In the genomic region with DNA sequence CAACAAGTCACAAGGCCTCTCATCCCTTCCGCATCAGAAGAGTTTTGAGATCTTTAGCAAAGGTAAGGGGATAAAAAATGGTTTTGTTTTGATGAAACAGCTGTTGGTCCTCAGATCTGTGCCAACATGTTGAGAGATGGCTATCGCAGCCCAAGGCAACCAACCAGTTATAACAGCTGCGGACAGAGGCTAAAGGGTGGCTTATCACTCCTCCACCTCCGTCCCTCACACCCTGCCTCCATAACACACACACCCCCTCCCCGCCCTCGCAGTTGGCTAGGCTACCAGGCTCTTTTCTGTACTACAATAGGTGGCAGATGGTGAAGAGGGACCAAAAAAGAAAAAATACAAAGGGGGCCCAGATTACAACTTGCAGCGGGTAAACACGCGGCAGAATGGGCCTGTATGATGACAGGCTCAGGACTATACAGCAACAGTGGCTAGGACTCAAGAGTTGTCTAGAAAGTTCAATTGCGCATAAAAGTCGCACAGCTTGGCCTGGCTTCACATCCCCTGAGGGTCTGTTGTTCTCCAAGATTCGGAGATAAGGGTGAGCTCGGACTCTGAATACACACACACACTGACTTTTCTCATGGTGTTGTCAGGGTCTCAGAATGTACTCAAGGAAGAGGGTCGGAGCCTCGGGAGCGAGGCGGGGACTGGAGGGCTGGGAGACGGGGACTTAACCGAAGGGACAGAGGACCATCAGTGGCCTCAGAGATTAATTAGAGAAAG, we compare ENCODE assay signal across 9 mouse cellular contexts. TPM values are rescaled to one million over a fixed set of nuclear protein-coding genes. Genes with fewer than 3 reads are reported as not detected.
A peak's percentile ranks its signal among the peaks of the same experiment; 100 is the strongest.
DNase-seq lines count a peak whose midpoint lies in the region; ATAC-seq and TF ChIP-seq lines count a peak whose summit lies in the region.
"Had no signal": no experiment of that assay in that cellular context is flagged by ENCODE, and none has a peak within 500 bp of the region (broad histone marks: within the 10 kb centered on the region; RNA-seq: fewer than 3 reads in every experiment).

No protein-coding gene starts in this region.

- H3K36me3 ChIP-seq in E14TG2a.4 (ENCODE audit: insufficient read depth, low read length) = peaks cover 42% of the 10 kb centered on the region
- 0 out of 2 replicates have a peak, but pooled peaks cover 5% of the 10 kb centered on the region for H3K36me3 ChIP-seq in embryonic facial prominence, embryonic 12.5 days
- no peaks in the 10 kb centered on the region for H3K36me3 ChIP-seq in hindbrain, embryonic 15.5 days
- peaks cover 37% of the 10 kb centered on the region for H3K36me3 ChIP-seq in liver, embryonic 14.5 days (replicated peaks; ENCODE audit: control insufficient read depth, insufficient read depth, low read depth)
- H3K36me3 ChIP-seq in neural tube, embryonic 12.5 days = peaks cover 15% of the 10 kb centered on the region

- no peaks in the 10 kb centered on the region for H3K9me3 ChIP-seq in E14TG2a.4 (ENCODE audit: low read length)
- no peaks in the 10 kb centered on the region for H3K9me3 ChIP-seq in embryonic facial prominence, embryonic 12.5 days
- H3K9me3 ChIP-seq in hindbrain, embryonic 15.5 days = no peaks in the 10 kb centered on the region
- H3K9me3 ChIP-seq in liver, embryonic 14.5 days (ENCODE audit: control insufficient read depth, low read length) = no peaks in the 10 kb centered on the region
- no peaks in the 10 kb centered on the region for H3K9me3 ChIP-seq in neural tube, embryonic 12.5 days

- peak overlapping the region; percentile 67 for H3K9ac ChIP-seq in embryonic facial prominence, embryonic 12.5 days
- peak overlapping the region; percentile 85 for H3K9ac ChIP-seq in hindbrain, embryonic 15.5 days
- H3K9ac ChIP-seq in liver, embryonic 14.5 days (replicated peaks) = peak overlapping the region; percentile 99
- peak overlapping the region; percentile 84 for H3K9ac ChIP-seq in neural tube, embryonic 12.5 days

- peak; percentile 68; the same call in 1 of the 2 replicates for TF ChIP-seq EP300 in liver, embryonic 14.5 days (IDR thresholded peaks at IDR 0.05; ENCODE audit: low read depth)

- peaks cover 17% of the 10 kb centered on the region for H3K27me3 ChIP-seq in E14TG2a.4 (ENCODE audit: insufficient read depth, low read length)
- no peaks in the 10 kb centered on the region for H3K27me3 ChIP-seq in embryonic facial prominence, embryonic 12.5 days
- H3K27me3 ChIP-seq in hindbrain, embryonic 15.5 days = no peaks in the 10 kb centered on the region
- H3K27me3 ChIP-seq in liver, embryonic 14.5 days (ENCODE audit: control insufficient read depth, insufficient read depth, low read length) = no peaks in the 10 kb centered on the region
- no peaks in the 10 kb centered on the region for H3K27me3 ChIP-seq in neural tube, embryonic 12.5 days (replicated peaks)
- H3K27me3 ChIP-seq: Patski had no signal

- intact Hi-C loops in gastrocnemius, adult 2 months (cut with DNase I) = loop anchor here (2.0 kb wide), 1 partner anchor 17 kb away; no protein-coding TSS in a partner anchor

- WGBS in embryonic facial prominence, embryonic 12.5 days = 14% methylated on average over 19 of the region's 19 CpGs
- WGBS in hindbrain, embryonic 15.5 days = 5% methylated on average over 19 of the region's 19 CpGs
- 4% methylated on average over 19 of the region's 19 CpGs for WGBS in liver, embryonic 14.5 days (ENCODE audit: insufficient replicate concordance)
- WGBS in neural tube, embryonic 12.5 days = 10% methylated on average over 19 of the region's 19 CpGs

- ATAC-seq in embryonic facial prominence, embryonic 12.5 days (ENCODE audit: insufficient number of reproducible peaks, insufficient read depth, low FRiP score, low TSS enrichment) = peak; percentile 2; the same call in 1 of the 2 replicates
- peak; percentile 1; the same call in 1 of the 2 replicates for ATAC-seq in hindbrain, embryonic 15.5 days (ENCODE audit: low FRiP score, low read depth)
- ATAC-seq in liver, embryonic 14.5 days (ENCODE audit: insufficient read depth) = peak; percentile 57
- peak; percentile 19; the same call in 1 of the 2 replicates for ATAC-seq in neural tube, embryonic 12.5 days (ENCODE audit: low FRiP score, low read depth)

- peak overlapping the region; percentile 73 for H3K4me2 ChIP-seq in embryonic facial prominence, embryonic 12.5 days (replicated peaks)
- peak overlapping the region; percentile 69 for H3K4me2 ChIP-seq in hindbrain, embryonic 15.5 days
- H3K4me2 ChIP-seq in liver, embryonic 14.5 days (ENCODE audit: low read depth) = peak overlapping the region; percentile 93
- peak overlapping the region; percentile 71 for H3K4me2 ChIP-seq in neural tube, embryonic 12.5 days (replicated peaks)

- H3K27ac ChIP-seq in gastrocnemius, adult 2 months = peak overlapping the region; percentile 96
- H3K27ac ChIP-seq in embryonic facial prominence, embryonic 12.5 days = no peak overlapping the region
- peak overlapping the region; percentile 82 for H3K27ac ChIP-seq in hindbrain, embryonic 15.5 days (replicated peaks)
- H3K27ac ChIP-seq in liver, embryonic 14.5 days = peak overlapping the region; percentile 99
- H3K27ac ChIP-seq in neural tube, embryonic 12.5 days = peak overlapping the region; percentile 44; the same call in 1 of the 2 replicates

- H3K4me1 ChIP-seq in E14TG2a.4 (replicated peaks; ENCODE audit: low read depth, low read length) = peaks cover 71% of the 10 kb centered on the region
- peaks cover 25% of the 10 kb centered on the region for H3K4me1 ChIP-seq in embryonic facial prominence, embryonic 12.5 days
- peaks cover 47% of the 10 kb centered on the region for H3K4me1 ChIP-seq in hindbrain, embryonic 15.5 days (replicated peaks)
- H3K4me1 ChIP-seq in liver, embryonic 14.5 days (replicated peaks; ENCODE audit: control insufficient read depth in 2 of 2, insufficient read depth in 2 of 2, low read length in 1 of 2) = peaks cover 68 to 81% of the 10 kb centered on the region in 2 experiments
- H3K4me1 ChIP-seq in neural tube, embryonic 12.5 days = peaks cover 58% of the 10 kb centered on the region

- peak overlapping the region; percentile 85 for H3K4me3 ChIP-seq in gastrocnemius, adult 2 months
- H3K4me3 ChIP-seq in E14TG2a.4 (replicated peaks; ENCODE audit: low read length) = peak overlapping the region; percentile 89
- H3K4me3 ChIP-seq in embryonic facial prominence, embryonic 12.5 days = peak overlapping the region; percentile 54
- peak overlapping the region; percentile 80 for H3K4me3 ChIP-seq in hindbrain, embryonic 15.5 days
- H3K4me3 ChIP-seq in liver, embryonic 14.5 days (ENCODE audit: insufficient read depth in 1 of 2, low read depth in 2 of 2, low read length in 2 of 2) = peak overlapping the region; percentile 92 to 97
- H3K4me3 ChIP-seq in neural tube, embryonic 12.5 days = peak overlapping the region; percentile 71

- peak; percentile 48 for DNase-seq in gastrocnemius, adult 2 months
- DNase-seq in gastrocnemius, adult 8-10 months (ENCODE audit: low spot score in 2 of 2) = no peak
- DNase-seq in liver, embryonic 14.5 days (ENCODE audit: low read depth in 3 of 3, low spot score in 3 of 3) = peak; percentile 74 to 81 (median 77)
- no peak for DNase-seq in MN1 (ENCODE audit: low spot score)

- TF ChIP-seq CTCF in gastrocnemius, adult 2 months (IDR thresholded peaks at IDR 0.05) = no peak
- TF ChIP-seq CTCF in E14TG2a.4 (conservative IDR thresholded peaks at IDR 0.05; ENCODE audit: low read length) = no peak
- no peak for TF ChIP-seq CTCF in liver, embryonic 14.5 days (IDR thresholded peaks at IDR 0.05; ENCODE audit: low read depth)

RNA-seq across cellular contexts. Expression of gene Btg2, which starts 0.7 kb away (rescaled TPM):
- 10 to 100 TPM; 14.1 to 46.8 TPM for total RNA-seq in gastrocnemius, adult 2 months (2021)
- 10 to 100 TPM in 3 of 4 experiments, 1 to 10 TPM in 1; 8.6 to 22.9 (median 14.3) TPM for total RNA-seq in gastrocnemius, adult 8-10 months (2022)
- 34.2 and 37.5 TPM in 2 replicates for polyA plus RNA-seq in embryonic facial prominence, embryonic 12.5 days (2016; fragmentation: Nextera tagmentation; extraction: Ambion mirVana)
- 30.4 and 49.0 TPM in 2 replicates for polyA plus RNA-seq in hindbrain, embryonic 15.5 days (2015; fragmentation: Nextera tagmentation; extraction: Ambion mirVana)
- 40.1 and 45.3 TPM in 2 replicates for polyA plus RNA-seq in liver, embryonic 14.5 days (2012; rRNA removed)
- 78.2 and 85.2 TPM in 2 replicates for polyA plus RNA-seq in liver, embryonic 14.5 days (2014; fragmentation: Nextera tagmentation; extraction: Ambion mirVana)
- polyA plus RNA-seq in neural tube, embryonic 12.5 days (2016; fragmentation: Nextera tagmentation; extraction: Ambion mirVana) = 114 and 120 TPM in 2 replicates

RNA-seq across cellular contexts. Expression of gene Chit1, which starts 32.8 kb away (rescaled TPM):
- not detected for total RNA-seq in gastrocnemius, adult 2 months (2021)
- total RNA-seq in gastrocnemius, adult 8-10 months (2022) = not detected
- polyA plus RNA-seq in embryonic facial prominence, embryonic 12.5 days (2016; fragmentation: Nextera tagmentation; extraction: Ambion mirVana) = not detected in 2 replicates
- polyA plus RNA-seq in hindbrain, embryonic 15.5 days (2015; fragmentation: Nextera tagmentation; extraction: Ambion mirVana) = 0.37 and 0.38 TPM in 2 replicates
- 0.08 and 0.09 TPM in 2 replicates for polyA plus RNA-seq in liver, embryonic 14.5 days (2012; rRNA removed)
- not detected in 2 replicates for polyA plus RNA-seq in liver, embryonic 14.5 days (2014; fragmentation: Nextera tagmentation; extraction: Ambion mirVana)
- polyA plus RNA-seq in neural tube, embryonic 12.5 days (2016; fragmentation: Nextera tagmentation; extraction: Ambion mirVana) = 0.15 and 0.38 TPM in 2 replicates
- polyA plus RNA-seq: Patski had no signal

RNA-seq across cellular contexts. Expression of gene Fmod, which starts 41.2 kb away (rescaled TPM):
- 100 to 1,000 TPM in 1 of 2 experiments, 10 to 100 TPM in 1; 53.6 to 322 TPM for total RNA-seq in gastrocnemius, adult 2 months (2021)
- total RNA-seq in gastrocnemius, adult 8-10 months (2022) = 100 to 1,000 TPM in 1 of 4 experiments, 10 to 100 TPM in 3; 25.4 to 104 (median 52.6) TPM
- 6.2 and 7.2 TPM in 2 replicates for polyA plus RNA-seq in embryonic facial prominence, embryonic 12.5 days (2016; fragmentation: Nextera tagmentation; extraction: Ambion mirVana)
- 10.2 and 11.0 TPM in 2 replicates for polyA plus RNA-seq in hindbrain, embryonic 15.5 days (2015; fragmentation: Nextera tagmentation; extraction: Ambion mirVana)
- 1.1 TPM in 2 replicates for polyA plus RNA-seq in liver, embryonic 14.5 days (2012; rRNA removed)
- polyA plus RNA-seq in liver, embryonic 14.5 days (2014; fragmentation: Nextera tagmentation; extraction: Ambion mirVana) = 1.1 and 1.6 TPM in 2 replicates
- polyA plus RNA-seq in neural tube, embryonic 12.5 days (2016; fragmentation: Nextera tagmentation; extraction: Ambion mirVana) = 16.8 and 20.5 TPM in 2 replicates

Comparison
In these comparisons a context has a peak if more than half of its experiments do, and no peak if none do; other contexts are left out.
1. DNase-seq: peak in gastrocnemius, adult 2 months (single experiment) and liver, embryonic 14.5 days (3 of 3); none in gastrocnemius, adult 8-10 months (0 of 2) and MN1 (single experiment).
2. ATAC-seq: peak in every context shown above with its lines; median percentile 57 in liver, embryonic 14.5 days; 19 in neural tube, embryonic 12.5 days; 2 in embryonic facial prominence, embryonic 12.5 days; 1 in hindbrain, embryonic 15.5 days.
3. Peak in every context shown above with its lines, with median percentiles within 50 percentile points of each other: H3K4me3 ChIP-seq, H3K4me2 ChIP-seq and H3K9ac ChIP-seq.